Mouse (Mus musculus) macrophage (primary cell): Measurements from ENCODE around the gene Selenom. TPM values are rescaled to one million over a fixed set of nuclear protein-coding genes. Genes with fewer than 3 reads are reported as not detected.

Experiments used
- polyA plus RNA-seq: library from polyadenylated mRNA; stranded (reverse); fragments of 250-400 nt; gene quantifications from 3 replicates; pipeline ENCODE4 v1.2.4, GENCODE M21; 2018; ENCODE audit warnings: inconsistent platforms

The Selenom gene
- polyA plus RNA-seq, 1 experiment from 2014 or later = 28.1 TPM

Other genes with a start within 250 kb of the Selenom start
- gene Drg1, start 248.3 kb upstream of the Selenom start, polyA plus RNA-seq = 60.1 to 104 TPM (median 88.3 TPM) in 3 replicates
- 10.9 to 14.0 TPM (median 10.9 TPM) in 3 replicates for gene Patz1, start 225.8 kb upstream of the Selenom start, polyA plus RNA-seq
- 1.4 to 14.0 TPM (median 10.1 TPM) in 3 replicates for gene Pik3ip1, start 184.3 kb upstream of the Selenom start, polyA plus RNA-seq
- 8.2 to 9.5 TPM (median 9.2 TPM) in 3 replicates for gene Limk2, start 105.5 kb upstream of the Selenom start, polyA plus RNA-seq
- gene Rnf185, start 62.3 kb upstream of the Selenom start, polyA plus RNA-seq = 19.6 to 25.4 TPM (median 23.5 TPM) in 3 replicates
- not detected in 3 replicates for gene Pla2g3, start 26.4 kb upstream of the Selenom start, polyA plus RNA-seq
- gene Inpp5j, start 9.9 kb upstream of the Selenom start, polyA plus RNA-seq = 2.0 to 6.6 TPM (median 3.0 TPM) in 3 replicates
- 0.61 to 1.7 TPM (median 1.2 TPM) in 3 replicates for gene Smtn, start 25.9 kb downstream of the Selenom start, polyA plus RNA-seq
- gene Morc2a, start 134.5 kb downstream of the Selenom start, polyA plus RNA-seq = 15.7 to 23.7 TPM (median 23.7 TPM) in 3 replicates